Mouse (Mus musculus) frontal cortex, adult (tissue): ENCODE results near the gene Ripor3.
"Not testable (repeated sequence)": the region's sequence is repeated elsewhere in the genome, so short reads cannot be mapped to it uniquely, and the experiment has no call there.

Source experiments
- ATAC-seq: cut with Nextera tagmentation; 2 replicates; pipeline ENCODE4 v1.9.2; 2017; ENCODE audit warnings: mild to moderate bottlenecking, moderate library complexity, mixed read lengths; ENCODE audit not compliant: low TSS enrichment

Gene Ripor3

GRCm38 (mm10) chr2:168009936-168010668 lies at the start of gene Ripor3:
Gene Ripor3 (minus strand): TSS chr2:168010618.
- ATAC-seq, result no peak; the same call in 1 of the 2 replicates

GRCm38 (mm10) chr2:168059200-168059790 lies 48.9 kb upstream of the Ripor3 start:
- no peak for ATAC-seq

GRCm38 (mm10) chr2:168058488-168059199 lies 48.2 kb upstream of the Ripor3 start:
- no peak for ATAC-seq

DNA sequence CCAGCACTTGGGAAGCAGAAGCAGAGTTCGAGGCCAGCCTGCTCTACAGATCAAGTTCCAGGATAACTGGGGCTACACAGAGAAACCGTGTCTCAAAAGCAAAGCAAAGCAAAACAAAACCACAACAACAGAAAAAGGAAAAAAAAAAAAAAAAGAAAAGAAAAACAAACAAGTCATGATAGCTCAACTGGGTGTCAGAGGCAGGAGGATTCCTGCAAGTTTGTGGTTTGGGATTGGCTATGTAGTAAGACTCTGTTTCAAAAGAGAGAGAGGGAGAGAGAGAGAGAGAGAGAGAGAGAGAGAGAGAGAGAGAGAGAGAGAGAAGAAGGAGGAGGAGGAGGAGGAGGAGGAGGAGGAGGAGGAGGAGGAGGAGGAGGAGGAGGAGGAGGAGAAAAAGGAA lies 47.5 kb upstream of the Ripor3 start:
- ATAC-seq, result not testable (repeated sequence)

DNA sequence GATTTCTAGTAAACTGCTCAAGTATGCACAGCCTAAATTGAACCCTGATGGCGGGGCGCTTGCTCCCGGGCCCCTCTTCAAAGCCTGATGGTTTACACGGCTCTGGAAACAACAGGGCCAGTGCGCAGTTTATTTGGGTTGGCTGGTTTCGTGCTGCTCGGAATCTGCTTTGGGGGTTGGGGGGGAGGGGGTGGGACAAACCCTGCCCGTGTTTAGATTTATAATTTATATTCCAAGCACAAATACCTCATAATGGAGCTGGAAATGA lies 46.2 kb upstream of the Ripor3 start:
- no peak for ATAC-seq

- no peak for ATAC-seq
Measured at GRCm38 (mm10) chr2:168055910-168056665, 45.7 kb upstream of the Ripor3 start.

GRCm38 (mm10) chr2:168054142-168054541 lies 43.7 kb upstream of the Ripor3 start:
- no peak for ATAC-seq

GRCm38 (mm10) chr2:168052689-168053088 lies 42.3 kb upstream of the Ripor3 start:
- no peak for ATAC-seq

DNA sequence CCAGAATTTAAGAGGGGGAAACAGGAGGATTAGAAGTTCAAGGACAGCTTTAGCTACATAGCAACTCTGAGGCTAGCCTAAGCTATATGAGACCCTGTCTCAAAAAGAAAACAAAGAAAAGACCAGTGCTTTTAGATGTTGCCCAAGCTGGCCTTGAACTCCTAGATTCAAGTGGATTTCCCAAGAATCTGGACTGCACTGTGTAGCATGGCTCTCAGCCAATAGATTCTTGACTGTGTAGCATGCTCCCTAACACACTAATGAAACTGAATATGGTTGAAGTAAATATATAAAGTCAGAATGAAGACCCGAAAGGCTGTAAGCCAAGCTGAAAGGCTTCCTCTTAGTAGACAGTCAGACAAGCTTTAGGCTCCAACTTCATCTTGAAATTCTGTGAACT lies 41.7 kb upstream of the Ripor3 start:
- ATAC-seq, result no peak

- no peak for ATAC-seq
Measured at GRCm38 (mm10) chr2:168050000-168050942, 39.9 kb upstream of the Ripor3 start.

DNA sequence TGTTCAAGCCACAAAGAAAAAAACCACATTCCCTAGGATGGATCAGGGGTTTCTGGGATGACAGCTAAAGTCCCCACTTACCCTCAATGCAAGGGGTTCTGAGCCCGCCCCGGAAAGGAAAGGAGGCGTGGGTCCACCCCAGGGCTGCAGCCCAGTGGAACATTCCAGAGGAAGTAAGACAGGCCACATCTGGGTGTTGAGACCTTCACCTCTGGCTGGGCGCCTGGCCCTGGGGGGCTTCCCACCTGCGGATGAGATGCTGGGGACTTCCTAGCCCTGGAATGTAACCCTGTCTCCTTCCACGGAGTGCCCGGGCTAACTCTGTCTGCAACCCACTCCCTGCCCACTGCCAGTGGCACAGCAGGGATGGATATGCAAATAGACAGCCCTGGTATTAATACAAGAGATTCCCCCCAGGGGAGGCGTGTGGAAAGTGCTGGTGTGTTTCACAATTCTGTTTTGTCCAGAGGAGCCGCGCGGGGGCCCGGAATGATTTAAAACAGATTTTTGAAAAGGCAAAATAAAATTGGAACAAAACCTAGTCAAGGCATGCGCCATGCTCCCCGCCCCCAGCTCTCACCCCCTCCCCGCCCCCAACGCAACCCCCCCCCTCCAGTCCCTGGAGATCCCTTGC lies 38.7 kb upstream of the Ripor3 start:
- ATAC-seq, result no peak

GRCm38 (mm10) chr2:168046467-168046866 lies 36.0 kb upstream of the Ripor3 start:
- no peak for ATAC-seq

- no peak for ATAC-seq
Measured at GRCm38 (mm10) chr2:168045771-168046170, 35.4 kb upstream of the Ripor3 start.

DNA sequence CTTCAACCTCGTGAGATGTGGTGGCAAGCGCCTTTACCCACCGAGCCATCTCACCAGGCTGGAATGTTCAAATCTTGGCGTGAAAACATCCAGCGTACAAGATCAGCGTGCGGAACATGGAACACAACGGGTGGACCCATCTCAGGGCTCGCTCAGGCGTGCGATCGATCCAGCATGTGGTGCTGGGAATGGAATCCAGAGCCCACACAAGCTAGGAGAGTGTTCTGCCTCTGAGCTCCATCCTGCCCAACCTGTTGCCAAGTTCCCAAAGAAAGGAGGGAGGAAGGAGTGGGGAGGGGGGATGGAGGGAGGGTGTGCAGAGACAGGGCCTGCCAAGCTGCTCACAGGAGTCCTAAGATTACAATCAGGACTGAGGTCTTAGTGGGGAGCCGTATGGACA lies 34.9 kb upstream of the Ripor3 start:
- ATAC-seq, result no peak

GRCm38 (mm10) chr2:168044681-168045287 lies 34.4 kb upstream of the Ripor3 start:
- ATAC-seq, result no peak

DNA sequence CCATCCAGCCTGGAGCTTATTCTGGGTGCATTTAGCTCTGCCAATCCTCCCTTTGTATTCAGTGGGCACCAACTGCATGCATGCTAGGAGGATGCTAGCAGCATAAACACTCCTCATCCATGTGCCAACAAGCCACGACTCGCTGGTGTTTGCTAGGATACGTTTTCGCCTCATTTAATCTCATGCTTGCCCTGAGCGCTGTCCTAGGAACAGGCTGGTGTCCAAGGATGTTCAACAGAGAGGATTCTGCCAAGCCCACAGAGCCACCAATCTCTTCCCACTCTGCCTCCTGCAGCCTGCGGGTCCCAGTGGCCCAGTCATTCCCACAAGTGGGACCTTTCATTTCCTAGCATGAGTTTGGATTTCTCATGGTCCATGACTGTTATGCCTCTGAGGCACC lies 31.6 kb upstream of the Ripor3 start:
- ATAC-seq, result no peak

DNA sequence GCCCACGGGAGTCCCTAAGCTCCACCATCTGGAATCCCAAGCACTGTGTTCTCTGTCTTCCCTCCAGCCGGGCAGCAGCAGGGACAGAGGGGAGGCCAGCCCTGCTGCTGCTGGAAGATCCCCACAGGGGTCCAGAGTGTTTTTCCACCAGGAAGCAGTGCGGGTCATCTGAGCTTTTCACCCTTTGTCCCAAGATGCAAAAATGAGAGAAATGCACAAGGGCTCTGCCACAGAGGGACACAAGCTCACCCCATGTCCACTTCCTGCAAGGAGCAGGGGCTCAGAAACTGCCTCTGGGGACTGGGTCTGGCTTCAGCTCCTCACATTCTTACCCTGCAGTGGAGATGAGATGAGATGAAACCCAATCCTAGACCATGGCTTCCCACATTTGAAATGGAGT lies 30.3 kb upstream of the Ripor3 start:
- no peak for ATAC-seq

DNA sequence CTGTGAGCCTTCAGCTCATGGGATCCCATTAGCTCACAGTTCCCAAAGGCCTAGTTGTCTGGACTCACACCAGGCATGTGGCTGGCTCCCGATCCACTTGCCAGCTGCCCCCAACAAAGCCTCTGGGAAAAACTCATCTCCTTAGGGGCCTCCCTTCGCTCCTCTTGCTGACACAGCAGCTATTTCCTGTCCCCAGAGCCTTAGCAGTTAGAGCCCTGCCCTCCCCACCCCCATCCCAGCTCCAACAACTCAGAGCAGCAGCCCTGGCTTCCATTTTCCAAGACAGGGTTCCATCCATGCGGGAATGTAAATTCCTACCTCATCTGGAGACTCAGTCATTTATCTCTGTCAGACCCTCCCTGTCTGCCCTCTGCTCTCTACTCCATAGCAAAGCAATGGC lies 26.6 kb upstream of the Ripor3 start:
- ATAC-seq, result no peak

DNA sequence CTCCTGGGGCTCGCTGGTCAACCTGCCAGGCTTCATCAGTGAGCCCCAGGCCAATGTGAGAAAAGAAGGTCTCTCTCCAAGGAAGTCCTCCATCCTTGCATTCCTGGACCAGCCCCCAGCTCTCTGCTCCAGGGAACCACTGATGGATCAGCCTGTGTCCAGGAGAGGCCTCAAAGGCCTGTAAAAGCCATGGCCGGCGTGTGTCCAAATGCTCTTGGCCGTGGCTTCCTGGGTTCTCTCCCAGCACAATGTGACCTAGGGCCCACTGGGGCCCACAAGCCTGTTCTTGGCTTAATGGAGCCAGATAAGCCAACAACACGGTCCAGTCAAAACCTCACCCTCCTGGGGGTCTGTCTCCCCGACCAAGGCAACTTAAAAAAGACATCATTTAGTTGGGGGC lies 25.5 kb upstream of the Ripor3 start:
- ATAC-seq, result no peak

- ATAC-seq, result no peak
Measured at GRCm38 (mm10) chr2:168033905-168034304, 23.5 kb upstream of the Ripor3 start.

- no peak for ATAC-seq
Measured at GRCm38 (mm10) chr2:168031842-168032241, 21.4 kb upstream of the Ripor3 start.
